Mouse (Mus musculus) kidney, embryonic 14.5 days (tissue): Measurements from ENCODE around the gene Ccl22. TPM values are rescaled to one million over a fixed set of nuclear protein-coding genes. Genes with fewer than 3 reads are reported as not detected.

Experiments
- ATAC-seq: fragments of 200-750 bp; cut with Nextera tagmentation; 2 replicates; pipeline ENCODE4 v1.8.0; 2017; ENCODE audit warnings: moderate number of reproducible peaks, mild to moderate bottlenecking, moderate TSS enrichment, moderate library complexity; ENCODE audit not compliant: low FRiP score, low TSS enrichment
- H3K27ac ChIP-seq: fragments of 300-500 bp; sonication (generic); 2 replicates; pipeline ENCODE4 v1.5.1; 2014; ENCODE audit warnings: low read depth, mild to moderate bottlenecking, low read length, moderate library complexity, mixed read lengths
- H3K27me3 ChIP-seq: fragments of 300-500 bp; sonication (generic); 2 replicates; pipeline ENCODE4 v1.6.1; 2014; ENCODE audit warnings: mild to moderate bottlenecking, low read length; ENCODE audit not compliant: control insufficient read depth, insufficient read depth
- H3K36me3 ChIP-seq: fragments of 300-500 bp; sonication (generic); 2 replicates; pipeline ENCODE4 v1.6.1; 2014; ENCODE audit warnings: low read length, mixed read lengths; ENCODE audit not compliant: control insufficient read depth, insufficient read depth
- H3K4me1 ChIP-seq: fragments of 300-500 bp; sonication (generic); 2 replicates; pipeline ENCODE4 v1.6.1; 2014; ENCODE audit warnings: low read length, mixed read lengths; ENCODE audit not compliant: control insufficient read depth, insufficient read depth
- H3K4me2 ChIP-seq: fragments of 300-500 bp; sonication (generic); replicated peaks from 2 replicates; pipeline ENCODE4 v1.6.1; 2014; ENCODE audit warnings: low read depth, mild to moderate bottlenecking, low read length
- H3K4me3 ChIP-seq: fragments of 300-500 bp; sonication (generic); 2 replicates; pipeline ENCODE4 v1.5.1; 2014; ENCODE audit warnings: mild to moderate bottlenecking, low read length
- H3K9ac ChIP-seq: fragments of 300-500 bp; sonication (generic); 2 replicates; pipeline ENCODE4 v1.6.1; 2014; ENCODE audit warnings: low read depth, mild to moderate bottlenecking, low read length, moderate library complexity
- H3K9me3 ChIP-seq: fragments of 300-500 bp; sonication (generic); 2 replicates; pipeline ENCODE4 v1.6.1; 2016; ENCODE audit warnings: low read length; ENCODE audit not compliant: control insufficient read depth
- WGBS: fragments of 180-500 bp; shearing (Covaris S2); extraction: QIAGEN DNeasy Blood & Tissue Kit; methylation state at CpG from one replicate; pipeline ENCODE4 v1.1.7; 2014; 5-methylcytosine and 5-hydroxymethylcytosine counted together
- polyA plus RNA-seq: library from polyadenylated mRNA; unstranded; fragments of >200 nt; fragmentation: Nextera tagmentation; extraction: Ambion mirVana; gene quantifications from 2 replicates; pipeline ENCODE4 v1.2.1, GENCODE M21; 2014

Ccl22 gene
- polyA plus RNA-seq, 1 experiment from 2014 or later: not detected

DNA sequence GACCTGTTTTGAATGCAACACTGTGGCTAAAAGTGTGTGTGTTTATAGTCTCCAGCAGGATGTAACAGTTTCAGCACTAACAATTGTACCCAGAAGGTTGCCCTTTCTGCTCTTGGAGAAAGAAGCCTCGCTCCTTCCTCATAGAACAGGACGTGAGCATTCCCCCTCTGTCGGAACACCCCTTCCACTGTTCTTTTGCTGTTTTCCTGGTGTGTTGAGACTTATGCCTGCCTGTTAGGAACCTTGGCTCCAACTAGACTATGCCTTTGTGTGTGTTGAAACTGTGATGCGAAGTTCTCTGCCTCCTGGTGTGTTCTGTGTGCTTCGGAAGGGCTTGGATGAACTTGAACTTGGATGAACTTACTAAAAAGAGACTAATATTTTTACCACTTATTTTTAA, 19.4 kb upstream of the Ccl22 start:
- H3K27ac ChIP-seq: no peak overlapping the region
- H3K4me1 ChIP-seq: no peaks in the 10 kb centered on the region
- no peak overlapping the region for H3K4me3 ChIP-seq
- H3K36me3 ChIP-seq: no peaks in the 10 kb centered on the region
- no peak overlapping the region for H3K9ac ChIP-seq
- no peak overlapping the region for H3K4me2 ChIP-seq
- no peaks in the 10 kb centered on the region for H3K9me3 ChIP-seq
- 84% methylated on average over 5 of the region's 5 CpGs for WGBS
- H3K27me3 ChIP-seq: no peaks in the 10 kb centered on the region
- no peak for ATAC-seq

GRCm38 (mm10) chr8:94729301-94729700, 16.1 kb upstream of the Ccl22 start:
- Histone ChIP-seq H3K27ac (no peak overlapping the region), H3K9me3 (no peaks in the 10 kb centered on the region), H3K4me1 (no peaks in the 10 kb centered on the region), H3K9ac (no peak overlapping the region), H3K4me2 (no peak overlapping the region), H3K36me3 (no peaks in the 10 kb centered on the region), H3K4me3 (no peak overlapping the region), H3K27me3 (no peaks in the 10 kb centered on the region)
- ATAC-seq: no peak
- WGBS: 34% methylated on average over 4 of the region's 4 CpGs

- Histone ChIP-seq H3K9me3 (no peaks in the 10 kb centered on the region), H3K27me3 (no peaks in the 10 kb centered on the region), H3K4me1 (no peaks in the 10 kb centered on the region), H3K27ac (no peak overlapping the region), H3K4me2 (no peak overlapping the region), H3K9ac (no peak overlapping the region), H3K36me3 (no peaks in the 10 kb centered on the region), H3K4me3 (no peak overlapping the region)
- ATAC-seq: no peak
- 47% methylated on average over 5 of the region's 5 CpGs for WGBS
These were observed 11.4 kb upstream of the Ccl22 start for GRCm38 (mm10) chr8:94733821-94734465.

- H3K36me3 ChIP-seq: no peaks in the 10 kb centered on the region
- no peaks in the 10 kb centered on the region for H3K9me3 ChIP-seq
- no peaks in the 10 kb centered on the region for H3K4me1 ChIP-seq
- H3K27me3 ChIP-seq: no peaks in the 10 kb centered on the region
- H3K27ac ChIP-seq: no peak overlapping the region
- no peak overlapping the region for H3K9ac ChIP-seq
- no peak overlapping the region for H3K4me3 ChIP-seq
- ATAC-seq: no peak
- WGBS: 74% methylated on average over 7 of the region's 7 CpGs
- no peak overlapping the region for H3K4me2 ChIP-seq
These were observed 10.5 kb upstream of the Ccl22 start for GRCm38 (mm10) chr8:94734735-94735350.

DNA sequence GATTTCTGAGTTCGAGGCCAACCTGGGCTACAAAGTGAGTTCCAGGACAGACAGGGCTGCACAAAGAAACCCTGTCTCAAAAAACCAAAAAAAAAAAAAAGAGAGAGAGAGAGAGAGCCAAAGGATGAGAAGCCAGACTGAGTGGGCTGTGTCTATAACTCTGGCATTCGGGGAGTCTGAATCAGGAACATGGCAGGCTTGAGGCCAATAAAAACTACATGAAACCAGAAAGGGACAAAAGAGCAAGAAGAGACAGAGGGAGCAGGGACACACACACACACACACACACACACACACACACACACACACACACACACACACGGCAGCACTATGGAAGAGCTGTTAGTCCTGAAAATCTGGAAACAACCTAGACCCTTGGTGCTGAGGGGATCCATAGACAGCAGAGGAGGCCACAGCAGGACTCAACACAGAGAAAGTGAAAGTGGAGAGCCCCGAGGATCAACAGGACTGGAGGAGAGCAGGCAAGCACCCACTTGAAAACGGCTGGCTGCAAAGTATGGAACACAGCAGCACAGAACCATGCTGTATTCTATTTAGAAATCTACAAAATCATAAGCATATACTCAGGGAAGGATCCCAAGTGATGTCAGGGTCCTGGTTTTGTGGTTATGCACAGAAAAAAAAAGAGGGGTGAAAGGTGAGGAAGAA, 9.8 kb upstream of the Ccl22 start:
- Histone ChIP-seq H3K4me3 (no peak overlapping the region), H3K27ac (no peak overlapping the region), H3K4me2 (no peak overlapping the region), H3K9ac (no peak overlapping the region), H3K9me3 (no peaks in the 10 kb centered on the region), H3K36me3 (no peaks in the 10 kb centered on the region), H3K4me1 (no peaks in the 10 kb centered on the region), H3K27me3 (no peaks in the 10 kb centered on the region)
- WGBS: 62% methylated on average over 5 of the region's 5 CpGs
- no peak for ATAC-seq

GRCm38 (mm10) chr8:94739829-94740228, 5.6 kb upstream of the Ccl22 start:
- Histone ChIP-seq H3K4me3 (no peak overlapping the region), H3K4me1 (no peaks in the 10 kb centered on the region), H3K9me3 (no peaks in the 10 kb centered on the region), H3K27me3 (no peaks in the 10 kb centered on the region), H3K9ac (no peak overlapping the region), H3K27ac (no peak overlapping the region), H3K4me2 (no peak overlapping the region), H3K36me3 (no peaks in the 10 kb centered on the region)
- ATAC-seq: no peak
- WGBS: 83% methylated on average over 6 of the region's 6 CpGs

DNA sequence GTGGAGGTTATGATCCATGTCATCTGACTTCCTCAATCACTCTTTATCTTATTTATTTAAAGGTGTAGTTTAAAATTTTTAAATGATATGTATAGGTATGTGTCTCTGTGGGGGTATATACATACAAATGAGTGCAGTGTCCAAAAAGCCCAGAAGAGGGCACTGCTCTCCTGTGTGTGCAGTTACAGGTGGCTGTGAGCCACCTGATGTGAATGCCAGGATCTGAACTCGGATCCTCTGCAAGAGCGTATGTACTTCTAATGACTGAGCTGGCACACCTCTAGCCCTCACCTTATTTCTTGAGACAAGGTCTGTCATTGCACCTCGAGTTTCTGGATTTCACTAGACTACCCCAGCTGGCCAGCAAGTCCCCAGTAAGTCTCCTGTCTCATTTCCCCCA, 4.8 kb upstream of the Ccl22 start:
- no peaks in the 10 kb centered on the region for H3K27me3 ChIP-seq
- WGBS: 93% methylated on average over 3 of the region's 3 CpGs
- no peak overlapping the region for H3K9ac ChIP-seq
- H3K36me3 ChIP-seq: no peaks in the 10 kb centered on the region
- no peak for ATAC-seq
- no peak overlapping the region for H3K4me3 ChIP-seq
- H3K4me1 ChIP-seq: no peaks in the 10 kb centered on the region
- no peak overlapping the region for H3K27ac ChIP-seq
- H3K4me2 ChIP-seq: no peak overlapping the region
- H3K9me3 ChIP-seq: no peaks in the 10 kb centered on the region

DNA sequence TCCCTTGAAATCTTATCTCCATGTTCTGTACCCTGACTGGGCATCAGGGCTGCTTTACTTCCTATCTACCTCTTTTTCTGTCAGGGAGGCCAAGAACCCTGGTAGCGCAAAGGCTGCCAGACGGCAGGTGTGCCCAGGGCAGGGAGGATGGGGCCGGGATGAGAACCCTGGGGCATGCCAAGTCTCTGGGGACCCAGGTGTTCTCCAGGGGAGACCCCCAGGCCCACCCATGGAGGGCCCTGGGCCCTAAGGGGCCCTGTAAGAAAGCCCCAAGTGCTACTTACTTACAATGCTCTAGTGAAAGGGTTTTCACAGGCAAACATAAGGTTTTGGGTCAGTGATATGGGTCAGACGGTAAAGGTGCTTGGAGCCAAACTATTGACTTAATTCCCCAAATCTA, 3.7 kb upstream of the Ccl22 start:
- no peaks in the 10 kb centered on the region for H3K9me3 ChIP-seq
- ATAC-seq: no peak
- no peak overlapping the region for H3K27ac ChIP-seq
- no peaks in the 10 kb centered on the region for H3K27me3 ChIP-seq
- no peak overlapping the region for H3K9ac ChIP-seq
- H3K4me3 ChIP-seq: no peak overlapping the region
- no peaks in the 10 kb centered on the region for H3K4me1 ChIP-seq
- no peaks in the 10 kb centered on the region for H3K36me3 ChIP-seq
- WGBS: 93% methylated on average over 4 of the region's 4 CpGs
- no peak overlapping the region for H3K4me2 ChIP-seq

DNA sequence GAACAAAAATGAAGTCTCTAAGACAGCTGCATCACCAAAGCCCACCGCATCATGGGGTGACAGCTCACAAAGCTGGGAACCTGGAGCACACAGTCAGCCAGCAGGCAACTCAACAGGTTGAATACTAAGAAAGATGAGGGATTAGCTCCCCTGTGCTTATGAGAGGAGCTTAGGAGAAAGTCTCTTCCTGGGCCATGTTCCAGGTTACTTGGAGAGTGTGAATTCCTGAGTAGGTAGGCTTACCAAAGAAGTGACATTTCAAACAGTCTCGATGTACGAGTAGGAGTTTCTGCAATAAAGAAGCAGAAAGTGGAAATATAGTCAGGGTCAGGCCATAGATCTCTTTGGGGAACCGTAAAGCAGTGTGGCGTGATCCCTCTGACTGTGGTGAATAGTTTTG, 906 bp upstream of the Ccl22 start:
- no peak for ATAC-seq
- 67% methylated on average over 5 of the region's 5 CpGs for WGBS
- Histone ChIP-seq H3K9ac (no peak overlapping the region), H3K27me3 (no peaks in the 10 kb centered on the region), H3K36me3 (no peaks in the 10 kb centered on the region), H3K4me2 (no peak overlapping the region), H3K9me3 (no peaks in the 10 kb centered on the region), H3K4me3 (no peak overlapping the region), H3K4me1 (no peaks in the 10 kb centered on the region), H3K27ac (no peak overlapping the region)
